Mouse (Mus musculus) hindbrain, postnatal 0 days (tissue): ENCODE measurements around the gene Gigyf1. TPM values are rescaled to one million over a fixed set of nuclear protein-coding genes. Genes with fewer than 3 reads are reported as not detected.

Experiments
- ATAC-seq: fragments of 200-750 bp; cut with Nextera tagmentation; 2 replicates; pipeline ENCODE4 v1.8.0; 2017; ENCODE audit warnings: mild to moderate bottlenecking, moderate TSS enrichment, moderate library complexity
- DNase-seq: peaks from one replicate; pipeline ENCODE4 v3.0.0-alpha.2; 2015; ENCODE audit warnings: low spot score
- H3K27ac ChIP-seq: fragments of 300-500 bp; sonication (generic); 2 replicates; pipeline ENCODE4 v1.5.1; 2014; ENCODE audit warnings: mild to moderate bottlenecking
- H3K27me3 ChIP-seq: fragments of 300-500 bp; sonication (generic); 2 replicates; pipeline ENCODE4 v1.6.1; 2014; ENCODE audit warnings: low read length, mixed read lengths; ENCODE audit not compliant: insufficient read depth
- H3K36me3 ChIP-seq: fragments of 300-500 bp; sonication (generic); 2 replicates; pipeline ENCODE4 v1.6.1; 2014; ENCODE audit warnings: low read length, mixed read lengths; ENCODE audit not compliant: insufficient read depth
- H3K4me1 ChIP-seq: fragments of 300-500 bp; sonication (generic); 2 replicates; pipeline ENCODE4 v1.6.1; 2014; ENCODE audit warnings: antibody characterized with exemption, low read length, mixed read lengths; ENCODE audit not compliant: insufficient read depth
- H3K4me2 ChIP-seq: fragments of 300-500 bp; sonication (generic); 2 replicates; pipeline ENCODE4 v1.6.1; 2014; ENCODE audit warnings: low read depth, mild to moderate bottlenecking, low read length, moderate library complexity, mixed read lengths
- H3K4me3 ChIP-seq: fragments of 300-500 bp; sonication (generic); 2 replicates; pipeline ENCODE4 v1.5.1; 2014; ENCODE audit warnings: low read length
- H3K9ac ChIP-seq: fragments of 300-500 bp; sonication (generic); replicated peaks from 2 replicates; pipeline ENCODE4 v1.6.1; 2014; ENCODE audit warnings: mild to moderate bottlenecking, low read length, moderate library complexity, mixed read lengths
- H3K9me3 ChIP-seq: fragments of 300-500 bp; sonication (generic); 2 replicates; pipeline ENCODE4 v1.6.1; 2016; ENCODE audit warnings: low read length, mixed read lengths
- CTCF ChIP-seq: IDR thresholded peaks from 2 replicates; pipeline ENCODE4 v1.5.1; 2016; ENCODE audit warnings: antibody characterized with exemption, control low read depth, low read depth
- WGBS: fragments of 180-500 bp; shearing (Covaris S2); extraction: QIAGEN DNeasy Blood & Tissue Kit; methylation state at CpG from one replicate; pipeline ENCODE4 v1.1.7; 2014; 5-methylcytosine and 5-hydroxymethylcytosine counted together
- polyA plus RNA-seq: library from polyadenylated mRNA; unstranded; fragments of >200 nt; fragmentation: Nextera tagmentation; extraction: Ambion mirVana; gene quantifications from 2 replicates; pipeline ENCODE4 v1.2.1, GENCODE M21; 2015
- total RNA-seq: library from RNA; depleted of rRNA; stranded (reverse); fragments of >200 nt; gene quantifications from 2 replicates; pipeline ENCODE4 v1.2.3, GENCODE M21; 2014

Gigyf1 gene
- total and polyA plus RNA-seq, 2 experiments from 2014 or later = 15.1 to 20.3 TPM

DNA sequence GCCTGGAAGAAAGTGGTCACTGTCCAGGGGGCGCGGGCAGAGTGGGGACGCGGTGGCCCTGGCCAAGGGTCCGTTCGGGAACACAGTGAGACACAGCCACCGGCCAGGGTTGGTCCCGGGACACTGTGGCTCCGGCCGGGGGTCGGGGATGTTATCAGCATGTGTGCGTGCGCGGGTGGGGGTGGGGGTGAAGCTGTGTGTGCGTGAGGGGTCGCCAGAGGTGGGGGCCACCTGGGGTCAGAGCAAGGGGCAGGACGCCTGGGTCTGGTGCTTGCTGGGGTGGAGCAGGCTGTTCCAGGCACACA lies 32.5 kb upstream of the Gigyf1 start:
- Histone ChIP-seq H3K9ac (0 out of 2 replicates have a peak overlapping the region, but pooled peaks have one; percentile 21), H3K4me3 (peak overlapping the region; percentile 9), H3K27me3 (peaks cover 7% of the 10 kb centered on the region; the same call in 1 of the 2 replicates), H3K27ac (no peak overlapping the region), H3K9me3 (no peaks in the 10 kb centered on the region), H3K36me3 (no peaks in the 10 kb centered on the region), H3K4me1 (no peaks in the 10 kb centered on the region; the same call in 1 of the 2 replicates), H3K4me2 (peak overlapping the region; percentile 32)
- DNase-seq (no peak), ATAC-seq (no peak)
- no peak for TF ChIP-seq CTCF
- WGBS = 2% methylated on average over 17 of the region's 17 CpGs

DNA sequence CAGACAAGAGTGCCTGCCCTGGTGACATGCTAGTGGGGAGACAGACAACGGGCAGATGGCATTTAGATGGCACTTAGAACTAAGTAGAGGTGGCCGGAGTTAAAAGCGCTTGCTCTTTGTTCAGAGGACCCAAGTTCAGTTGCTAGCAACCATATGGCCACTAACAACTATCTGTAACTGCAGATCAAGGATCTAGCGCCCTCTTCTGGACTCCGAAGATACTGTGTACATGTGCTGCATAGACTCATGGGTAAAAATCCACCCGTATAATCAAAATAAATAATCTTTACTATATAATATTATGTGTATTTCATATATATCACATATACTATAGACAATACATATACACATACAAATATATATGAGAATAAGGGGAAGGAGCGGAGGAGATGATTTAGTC lies 30.7 kb upstream of the Gigyf1 start:
- H3K4me2 ChIP-seq = no peak overlapping the region
- ATAC-seq = no peak

DNA sequence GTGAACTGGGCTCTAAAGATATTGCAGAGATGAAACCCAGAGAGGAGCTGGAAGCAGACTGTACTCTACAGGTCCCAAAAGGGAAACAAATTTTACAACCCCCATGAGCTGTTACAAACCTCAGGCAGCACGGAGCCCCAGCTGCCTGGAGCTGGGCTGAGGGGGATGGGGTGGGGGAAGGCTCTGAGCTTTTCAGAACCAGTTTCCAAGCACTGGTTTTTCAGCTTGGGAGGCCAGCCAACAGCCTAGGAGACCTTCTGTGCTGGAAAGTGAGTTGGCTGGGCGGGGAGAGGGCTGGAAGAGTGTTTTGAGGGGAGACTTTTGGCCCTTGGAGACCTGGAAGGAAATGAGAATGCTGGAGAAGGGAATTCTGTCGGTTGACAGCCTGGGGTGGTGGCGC lies 26.8 kb upstream of the Gigyf1 start:
- ATAC-seq = no peak
- no peaks in the 10 kb centered on the region for H3K4me1 ChIP-seq
- H3K36me3 ChIP-seq = no peaks in the 10 kb centered on the region
- peak; percentile 32 for DNase-seq
- no peak overlapping the region for H3K4me2 ChIP-seq
- TF ChIP-seq CTCF = no peak
- H3K27me3 ChIP-seq = no peaks in the 10 kb centered on the region; the same call in 1 of the 2 replicates
- H3K9me3 ChIP-seq = no peaks in the 10 kb centered on the region
- H3K9ac ChIP-seq = no peak overlapping the region
- H3K27ac ChIP-seq = no peak overlapping the region
- WGBS = 42% methylated on average over 4 of the region's 4 CpGs
- H3K4me3 ChIP-seq = no peak overlapping the region

More for the DNA sequence above, 30.7 kb upstream of the Gigyf1 start:
- H3K9me3 ChIP-seq = no peaks in the 10 kb centered on the region
- no peak overlapping the region for H3K4me3 ChIP-seq
- peaks cover 7% of the 10 kb centered on the region; the same call in 1 of the 2 replicates for H3K27me3 ChIP-seq
- TF ChIP-seq CTCF = 0 out of 2 replicates have a peak, but pooled peaks have one; percentile 12
- DNase-seq = no peak
- H3K36me3 ChIP-seq = no peaks in the 10 kb centered on the region
- H3K9ac ChIP-seq = no peak overlapping the region
- no peak overlapping the region for H3K27ac ChIP-seq
- no peaks in the 10 kb centered on the region; the same call in 1 of the 2 replicates for H3K4me1 ChIP-seq
- WGBS = 92% methylated on average over 7 of the region's 7 CpGs

DNA sequence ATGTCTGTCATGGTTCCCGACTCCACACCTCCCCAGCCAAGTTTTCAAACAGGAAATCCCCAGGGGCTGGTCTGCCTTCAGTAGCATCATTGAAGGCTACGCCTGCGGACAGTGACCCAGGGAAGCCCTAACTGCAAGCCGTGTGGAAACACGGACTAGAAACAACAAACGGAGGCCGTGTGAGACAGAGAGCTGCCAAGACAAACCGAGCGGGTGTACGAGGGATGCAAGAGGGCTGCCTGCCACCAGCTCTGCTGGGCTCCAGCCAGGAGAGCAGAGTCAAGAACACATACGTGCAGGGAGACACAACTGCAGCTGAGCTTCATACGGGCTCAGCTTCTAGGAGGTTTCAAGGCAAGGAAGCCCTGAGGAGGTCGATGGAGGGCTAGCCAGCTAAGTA lies 24.5 kb upstream of the Gigyf1 start:
- peak; percentile 27 for DNase-seq
- no peak overlapping the region for H3K27ac ChIP-seq
- WGBS = 64% methylated on average over 13 of the region's 13 CpGs

DNA sequence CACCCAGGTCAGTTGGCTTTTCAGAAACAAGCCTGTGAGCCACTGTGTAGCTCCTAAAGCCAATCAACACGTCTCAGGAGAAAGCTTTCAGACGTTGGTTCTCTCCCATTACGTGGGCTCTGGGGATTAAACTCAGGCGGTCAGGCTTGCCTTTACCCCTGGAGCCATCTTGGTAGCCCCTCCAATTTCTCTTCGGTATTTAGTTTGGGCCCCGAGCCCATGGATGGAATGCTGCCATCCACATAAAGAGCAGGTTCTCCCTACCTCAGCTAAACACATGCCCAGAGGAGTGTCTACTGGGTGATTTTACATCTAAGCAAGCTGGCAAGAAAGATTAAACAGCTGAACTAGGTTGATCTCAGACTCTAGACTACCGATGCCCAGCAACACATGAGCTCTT lies 18.2 kb upstream of the Gigyf1 start:
- 88% methylated on average over 7 of the region's 7 CpGs for WGBS
- Histone ChIP-seq H3K36me3 (no peaks in the 10 kb centered on the region; the same call in 1 of the 2 replicates), H3K27me3 (no peaks in the 10 kb centered on the region), H3K9me3 (no peaks in the 10 kb centered on the region), H3K9ac (no peak overlapping the region), H3K4me1 (peaks cover 14% of the 10 kb centered on the region), H3K27ac (no peak overlapping the region), H3K4me3 (no peak overlapping the region), H3K4me2 (no peak overlapping the region)
- no peak for TF ChIP-seq CTCF
- DNase-seq (no peak), ATAC-seq (no peak)

More for the DNA sequence above, 24.5 kb upstream of the Gigyf1 start:
- Histone ChIP-seq H3K36me3 (no peaks in the 10 kb centered on the region), H3K4me1 (no peaks in the 10 kb centered on the region), H3K9ac (no peak overlapping the region), H3K9me3 (no peaks in the 10 kb centered on the region), H3K27me3 (no peaks in the 10 kb centered on the region), H3K4me3 (no peak overlapping the region), H3K4me2 (no peak overlapping the region)
- TF ChIP-seq CTCF = no peak
- 0 out of 2 replicates have a peak, but pooled peaks have one; percentile 32 for ATAC-seq

DNA sequence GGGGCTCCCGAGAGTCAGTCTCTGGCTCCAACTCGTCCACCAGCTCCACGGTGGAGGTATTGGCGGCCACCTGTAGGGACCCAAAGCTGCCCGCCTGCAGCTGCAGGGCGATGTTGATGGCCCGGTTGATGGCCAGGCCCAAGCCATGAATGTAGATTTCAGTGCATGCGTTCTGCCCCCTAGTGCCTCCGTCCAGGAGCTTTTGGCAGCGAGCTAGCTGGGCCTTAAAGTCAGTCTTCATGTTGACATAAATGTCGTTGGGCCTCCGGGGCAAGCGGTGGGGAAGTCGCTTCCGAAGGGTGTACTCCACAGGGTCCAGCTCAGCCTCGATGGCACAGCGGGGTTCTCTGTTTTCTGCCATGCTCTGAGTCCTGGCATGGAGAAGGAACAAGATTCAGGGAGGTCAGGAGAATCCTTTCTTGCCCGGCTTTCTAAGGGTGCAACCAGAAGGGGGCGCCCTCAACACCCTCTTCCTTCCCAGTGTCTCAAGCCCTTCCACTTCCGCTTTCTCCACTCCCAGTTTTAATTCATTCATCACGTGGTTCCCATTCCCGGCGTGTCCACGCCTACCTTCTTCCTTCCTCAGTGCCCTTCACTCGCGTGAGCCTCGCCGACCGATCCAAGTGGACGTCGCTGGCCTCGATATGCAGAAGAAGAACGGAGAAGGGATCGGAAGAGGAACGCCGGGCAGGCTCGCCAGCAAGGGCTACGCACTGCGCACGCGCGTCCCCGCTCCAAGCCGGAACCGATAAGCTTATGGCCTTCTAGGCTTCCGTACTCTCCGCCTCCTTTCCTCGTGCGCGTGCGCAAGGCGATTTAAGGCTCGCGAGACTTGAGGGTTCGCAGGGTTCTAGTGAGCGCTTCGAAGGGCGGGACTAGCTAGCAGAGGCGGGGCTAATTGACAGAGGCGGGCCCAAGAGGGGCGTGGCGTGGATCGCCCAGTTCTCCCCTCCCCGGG lies 16.4 kb upstream of the Gigyf1 start, which contains the start of gene Pop7:
Gene Pop7, minus strand, starts transcription at position 810 of the 958 bp plus-strand sequence.
- Histone ChIP-seq H3K9me3 (no peaks in the 10 kb centered on the region), H3K9ac (peak within 1 kb of the TSS; percentile 75), H3K36me3 (no peaks in the 10 kb centered on the region; the same call in 1 of the 2 replicates), H3K27me3 (no peaks in the 10 kb centered on the region), H3K4me1 (peaks cover 14% of the 10 kb centered on the region), H3K4me3 (peak within 1 kb of the TSS; percentile 55), H3K27ac (peak within 1 kb of the TSS; percentile 97), H3K4me2 (peak within 1 kb of the TSS; percentile 79)
- peak; percentile 97 for ATAC-seq
- WGBS = 1% methylated on average over 61 of the region's 64 CpGs
- peak; percentile 100 for DNase-seq
- TF ChIP-seq CTCF = peak; percentile 88
